Mouse (Mus musculus): ENCODE data around the gene Tnfrsf19. TPM values are rescaled to one million over a fixed set of nuclear protein-coding genes. Genes with fewer than 3 reads are reported as not detected.

Gene Tnfrsf19
- polyA plus RNA-seq (2015; fragmentation: Nextera tagmentation; extraction: Ambion mirVana), result 16.7 and 22.8 TPM in 2 replicates

GRCm38 (mm10) chr14:61046091-61046681 lies at the start of gene Tnfrsf19:
Tnfrsf19 (minus strand) TSS chr14:61046490.
- H3K27ac ChIP-seq, result peak within 1 kb of the TSS; percentile 72
- peak within 1 kb of the TSS; percentile 56 for H3K4me3 ChIP-seq
- H3K36me3 ChIP-seq, result no peaks in the 10 kb centered on the region
- H3K9me3 ChIP-seq (replicated peaks), result no peaks in the 10 kb centered on the region
- peaks cover 15% of the 10 kb centered on the region for H3K4me1 ChIP-seq (replicated peaks)
- peak within 1 kb of the TSS; percentile 80 for H3K4me2 ChIP-seq
- peak; percentile 96 for ATAC-seq (replicated peaks; ENCODE audit: insufficient number of reproducible peaks, insufficient read depth, low FRiP score, low read depth)
- H3K9ac ChIP-seq, result peak within 1 kb of the TSS; percentile 61
- 0 out of 2 replicates have a peak, but pooled peaks cover 6% of the 10 kb centered on the region for H3K27me3 ChIP-seq
- under 1% methylated on average over 38 of the region's 38 CpGs for WGBS

- H3K4me1 ChIP-seq (replicated peaks), result no peaks in the 10 kb centered on the region
- H3K27ac ChIP-seq, result no peak overlapping the region
- WGBS, result 74% methylated on average over 3 of the region's 3 CpGs
- H3K36me3 ChIP-seq, result no peaks in the 10 kb centered on the region
- H3K9me3 ChIP-seq (replicated peaks), result no peaks in the 10 kb centered on the region
- H3K27me3 ChIP-seq, result no peaks in the 10 kb centered on the region
- no peak overlapping the region for H3K9ac ChIP-seq
- ATAC-seq (replicated peaks; ENCODE audit: insufficient number of reproducible peaks, insufficient read depth, low FRiP score, low read depth), result no peak
- no peak overlapping the region for H3K4me2 ChIP-seq
- H3K4me3 ChIP-seq, result no peak overlapping the region
Measured at GRCm38 (mm10) chr14:61092073-61092472, 45.8 kb upstream of the Tnfrsf19 start.

GRCm38 (mm10) chr14:61090955-61091354 lies 44.7 kb upstream of the Tnfrsf19 start:
- 77% methylated on average over 5 of the region's 5 CpGs for WGBS
- Histone ChIP-seq H3K27ac (no peak overlapping the region), H3K4me3 (no peak overlapping the region), H3K4me1 (replicated peaks) (no peaks in the 10 kb centered on the region), H3K36me3 (no peaks in the 10 kb centered on the region), H3K9ac (no peak overlapping the region), H3K4me2 (no peak overlapping the region), H3K27me3 (no peaks in the 10 kb centered on the region), H3K9me3 (replicated peaks) (no peaks in the 10 kb centered on the region)
- ATAC-seq (replicated peaks; ENCODE audit: insufficient number of reproducible peaks, insufficient read depth, low FRiP score, low read depth), result no peak

- no peak overlapping the region for H3K9ac ChIP-seq
- no peaks in the 10 kb centered on the region for H3K9me3 ChIP-seq (replicated peaks)
- WGBS, result 62% methylated on average over 8 of the region's 8 CpGs
- H3K27me3 ChIP-seq, result no peaks in the 10 kb centered on the region
- no peaks in the 10 kb centered on the region for H3K4me1 ChIP-seq (replicated peaks)
- no peak for ATAC-seq (replicated peaks; ENCODE audit: insufficient number of reproducible peaks, insufficient read depth, low FRiP score, low read depth)
- no peaks in the 10 kb centered on the region for H3K36me3 ChIP-seq
- no peak overlapping the region for H3K4me3 ChIP-seq
- no peak overlapping the region for H3K4me2 ChIP-seq
- H3K27ac ChIP-seq, result no peak overlapping the region
Measured at GRCm38 (mm10) chr14:61088187-61088586, 41.9 kb upstream of the Tnfrsf19 start.

- Histone ChIP-seq H3K36me3 (no peaks in the 10 kb centered on the region), H3K27me3 (no peaks in the 10 kb centered on the region), H3K4me3 (no peak overlapping the region), H3K4me1 (replicated peaks) (no peaks in the 10 kb centered on the region), H3K27ac (no peak overlapping the region), H3K9ac (no peak overlapping the region), H3K9me3 (replicated peaks) (no peaks in the 10 kb centered on the region), H3K4me2 (no peak overlapping the region)
- ATAC-seq (replicated peaks; ENCODE audit: insufficient number of reproducible peaks, insufficient read depth, low FRiP score, low read depth), result no peak
- WGBS, result 48% methylated on average over 3 of the region's 3 CpGs
Measured at GRCm38 (mm10) chr14:61085325-61085724, 39.0 kb upstream of the Tnfrsf19 start.

GRCm38 (mm10) chr14:61069555-61069954 lies 23.3 kb upstream of the Tnfrsf19 start:
- ATAC-seq (replicated peaks; ENCODE audit: insufficient number of reproducible peaks, insufficient read depth, low FRiP score, low read depth), result no peak
- H3K27me3 ChIP-seq, result no peaks in the 10 kb centered on the region
- WGBS, result 63% methylated on average over 1 of the region's 1 CpGs
- no peak overlapping the region for H3K27ac ChIP-seq
- no peaks in the 10 kb centered on the region for H3K36me3 ChIP-seq
- no peaks in the 10 kb centered on the region for H3K9me3 ChIP-seq (replicated peaks)
- H3K9ac ChIP-seq, result no peak overlapping the region
- H3K4me1 ChIP-seq (replicated peaks), result no peaks in the 10 kb centered on the region
- H3K4me2 ChIP-seq, result no peak overlapping the region
- H3K4me3 ChIP-seq, result no peak overlapping the region

GRCm38 (mm10) chr14:61061729-61062128 lies 15.4 kb upstream of the Tnfrsf19 start:
- no peak overlapping the region for H3K4me3 ChIP-seq
- H3K4me1 ChIP-seq (replicated peaks), result peaks cover 7% of the 10 kb centered on the region
- no peaks in the 10 kb centered on the region for H3K36me3 ChIP-seq
- H3K4me2 ChIP-seq, result no peak overlapping the region
- H3K9ac ChIP-seq, result no peak overlapping the region
- H3K27me3 ChIP-seq, result peaks cover 10% of the 10 kb centered on the region
- no peak for ATAC-seq (replicated peaks; ENCODE audit: insufficient number of reproducible peaks, insufficient read depth, low FRiP score, low read depth)
- 50% methylated on average over 3 of the region's 3 CpGs for WGBS
- no peak overlapping the region for H3K27ac ChIP-seq
- no peaks in the 10 kb centered on the region for H3K9me3 ChIP-seq (replicated peaks)

GRCm38 (mm10) chr14:61059316-61059945 lies 13.1 kb upstream of the Tnfrsf19 start:
- Histone ChIP-seq H3K4me1 (replicated peaks) (peaks cover 13% of the 10 kb centered on the region), H3K27ac (no peak overlapping the region), H3K9ac (no peak overlapping the region), H3K4me3 (no peak overlapping the region), H3K27me3 (peaks cover 16% of the 10 kb centered on the region), H3K36me3 (no peaks in the 10 kb centered on the region), H3K9me3 (replicated peaks) (no peaks in the 10 kb centered on the region), H3K4me2 (no peak overlapping the region)
- 80% methylated on average over 9 of the region's 9 CpGs for WGBS
- ATAC-seq (replicated peaks; ENCODE audit: insufficient number of reproducible peaks, insufficient read depth, low FRiP score, low read depth), result no peak

GRCm38 (mm10) chr14:61056962-61057361 lies 10.7 kb upstream of the Tnfrsf19 start:
- H3K4me1 ChIP-seq (replicated peaks), result peaks cover 13% of the 10 kb centered on the region
- H3K4me2 ChIP-seq, result peak overlapping the region; percentile 77
- H3K4me3 ChIP-seq, result peak overlapping the region; percentile 41
- H3K27ac ChIP-seq, result no peak overlapping the region
- H3K9me3 ChIP-seq (replicated peaks), result no peaks in the 10 kb centered on the region
- ATAC-seq (replicated peaks; ENCODE audit: insufficient number of reproducible peaks, insufficient read depth, low FRiP score, low read depth), result no peak
- H3K9ac ChIP-seq, result peak overlapping the region; percentile 51; the same call in 1 of the 2 replicates
- WGBS, result 9% methylated on average over 11 of the region's 11 CpGs
- peaks cover 15% of the 10 kb centered on the region for H3K27me3 ChIP-seq
- no peaks in the 10 kb centered on the region for H3K36me3 ChIP-seq

- WGBS, result 2% methylated on average over 16 of the region's 16 CpGs
- Histone ChIP-seq H3K4me2 (peak overlapping the region; percentile 77), H3K4me1 (replicated peaks) (peaks cover 13% of the 10 kb centered on the region), H3K9me3 (replicated peaks) (no peaks in the 10 kb centered on the region), H3K4me3 (peak overlapping the region; percentile 41), H3K27ac (no peak overlapping the region), H3K27me3 (peaks cover 15% of the 10 kb centered on the region), H3K36me3 (no peaks in the 10 kb centered on the region), H3K9ac (peak overlapping the region; percentile 51; the same call in 1 of the 2 replicates)
- no peak for ATAC-seq (replicated peaks; ENCODE audit: insufficient number of reproducible peaks, insufficient read depth, low FRiP score, low read depth)
Measured at GRCm38 (mm10) chr14:61056445-61056844, 10.2 kb upstream of the Tnfrsf19 start.

- no peak overlapping the region for H3K9ac ChIP-seq
- no peak overlapping the region for H3K27ac ChIP-seq
- WGBS, result 50% methylated on average over 1 of the region's 1 CpGs
- no peaks in the 10 kb centered on the region for H3K9me3 ChIP-seq (replicated peaks)
- peaks cover 21% of the 10 kb centered on the region for H3K27me3 ChIP-seq
- H3K4me2 ChIP-seq, result peak overlapping the region; percentile 77
- ATAC-seq (replicated peaks; ENCODE audit: insufficient number of reproducible peaks, insufficient read depth, low FRiP score, low read depth), result no peak
- H3K36me3 ChIP-seq, result no peaks in the 10 kb centered on the region
- H3K4me1 ChIP-seq (replicated peaks), result peaks cover 13% of the 10 kb centered on the region
- H3K4me3 ChIP-seq, result peak overlapping the region; percentile 41; the same call in 1 of the 2 replicates
Measured at GRCm38 (mm10) chr14:61055864-61056263, 9.6 kb upstream of the Tnfrsf19 start.

- H3K27ac ChIP-seq, result no peak overlapping the region
- ATAC-seq (replicated peaks; ENCODE audit: insufficient number of reproducible peaks, insufficient read depth, low FRiP score, low read depth), result no peak
- H3K4me3 ChIP-seq, result no peak overlapping the region
- H3K9ac ChIP-seq, result no peak overlapping the region
- H3K4me1 ChIP-seq (replicated peaks), result peaks cover 14% of the 10 kb centered on the region
- H3K9me3 ChIP-seq (replicated peaks), result no peaks in the 10 kb centered on the region
- no peaks in the 10 kb centered on the region for H3K36me3 ChIP-seq
- H3K4me2 ChIP-seq, result no peak overlapping the region
- peaks cover 16% of the 10 kb centered on the region; the same call in 1 of the 2 replicates for H3K27me3 ChIP-seq
- 84% methylated on average over 3 of the region's 3 CpGs for WGBS
Measured at GRCm38 (mm10) chr14:61052163-61052562, 5.9 kb upstream of the Tnfrsf19 start.

Data from heart, embryonic 15.5 days (tissue).